Mouse (Mus musculus) heart, adult 2 months (tissue): ENCODE data around the gene P2rx3. TPM values are rescaled to one million over a fixed set of nuclear protein-coding genes. Genes with fewer than 3 reads are reported as not detected.

Experiments used
- DNase-seq, 2 experiments: peaks; one replicate each; pipeline ENCODE4 v3.0.0; 2021
- H3K27ac ChIP-seq: fragments of 200-600 bp; 2 replicates; pipeline ENCODE4 v1.8.1; 2022
- H3K27me3 ChIP-seq: fragments of 200-500 bp; 2 replicates; pipeline ENCODE4 v1.6.1; 2012; ENCODE audit warnings: mild to moderate bottlenecking, low read length, inconsistent platforms, mixed read lengths; ENCODE audit not compliant: control insufficient read depth, insufficient read depth
- H3K36me3 ChIP-seq: fragments of 200-500 bp; 2 replicates; pipeline ENCODE4 v1.6.1; 2012; ENCODE audit warnings: low read length, inconsistent platforms; ENCODE audit not compliant: control insufficient read depth, insufficient read depth
- H3K4me1 ChIP-seq: fragments of 200-500 bp; 2 replicates; pipeline ENCODE4 v1.6.1; 2011; ENCODE audit warnings: low read length; ENCODE audit not compliant: control insufficient read depth, insufficient read depth
- H3K4me3 ChIP-seq: fragments of 200-600 bp; 2 replicates; pipeline ENCODE4 v1.8.1; 2022
- H3K79me2 ChIP-seq: fragments of 200-500 bp; replicated peaks from 2 replicates; pipeline ENCODE4 v1.6.1; 2012; ENCODE audit warnings: mild to moderate bottlenecking, inconsistent platforms, low read length, moderate library complexity, mixed read lengths; ENCODE audit not compliant: control insufficient read depth, insufficient read depth
- H3K9ac ChIP-seq: fragments of 200-500 bp; 2 replicates; pipeline ENCODE4 v1.6.1; 2012; ENCODE audit warnings: low read depth, mild to moderate bottlenecking, control low read depth, inconsistent platforms, low read length, mixed read lengths
- CTCF ChIP-seq: fragments of 200-600 bp; IDR thresholded peaks from 2 replicates; pipeline ENCODE4 v1.8.1; 2022; ENCODE audit warnings: antibody characterized with exemption, mild to moderate bottlenecking, moderate library complexity
- EP300 ChIP-seq: fragments of 200-500 bp; IDR thresholded peaks from 2 replicates; pipeline ENCODE4 v1.6.1; 2011; ENCODE audit warnings: low read depth, low read length, control low read depth; ENCODE audit not compliant: insufficient read depth
- POLR2A ChIP-seq: fragments of 200-500 bp; IDR thresholded peaks from 2 replicates; pipeline ENCODE4 v1.6.1; 2011; ENCODE audit warnings: mild to moderate bottlenecking, low read depth, low read length, control low read depth; ENCODE audit not compliant: insufficient read depth
- WGBS: fragments of 180-500 bp; shearing (Covaris S2); methylation state at CpG from one replicate; pipeline ENCODE4 v1.1.7; 2018; 5-methylcytosine and 5-hydroxymethylcytosine counted together
- intact Hi-C: fragments of 180-260 bp; cut with DNase I; formaldehyde crosslinking; loops from one replicate; pipeline ENCODE4 v1.15.1; 2025
- polyA plus RNA-seq: library from polyadenylated mRNA; depleted of rRNA; stranded (reverse); fragments of >200 nt; gene quantifications from 2 replicates; pipeline ENCODE4 v1.2.3, GENCODE M21; 2012
- total RNA-seq, 2 experiments: library from RNA; stranded (reverse); gene quantifications; 2 replicates each; pipeline ENCODE4 v1.2.3; 2021

P2rx3 gene
- total and polyA plus RNA-seq, 3 experiments = 0.25 to 0.81 (median 0.39) TPM

GRCm38 (mm10) chr2:84962906-84963507, 74.3 kb downstream of the P2rx3 start:
- Histone ChIP-seq H3K4me1 (peaks cover 7% of the 10 kb centered on the region), H3K4me3 (no peak overlapping the region), H3K36me3 (peaks cover 5% of the 10 kb centered on the region), H3K79me2 (no peaks in the 10 kb centered on the region), H3K27ac (no peak overlapping the region), H3K9ac (no peak overlapping the region), H3K27me3 (no peaks in the 10 kb centered on the region)
- 52% methylated on average over 6 of the region's 6 CpGs for WGBS
- intact Hi-C loops = loop anchor here (5.0 kb wide), 1 partner anchor 91 kb away; no protein-coding TSS in a partner anchor
- no peak for TF ChIP-seq CTCF
- no peak for TF ChIP-seq POLR2A
- no peak for TF ChIP-seq EP300
- no peak for DNase-seq

DNA sequence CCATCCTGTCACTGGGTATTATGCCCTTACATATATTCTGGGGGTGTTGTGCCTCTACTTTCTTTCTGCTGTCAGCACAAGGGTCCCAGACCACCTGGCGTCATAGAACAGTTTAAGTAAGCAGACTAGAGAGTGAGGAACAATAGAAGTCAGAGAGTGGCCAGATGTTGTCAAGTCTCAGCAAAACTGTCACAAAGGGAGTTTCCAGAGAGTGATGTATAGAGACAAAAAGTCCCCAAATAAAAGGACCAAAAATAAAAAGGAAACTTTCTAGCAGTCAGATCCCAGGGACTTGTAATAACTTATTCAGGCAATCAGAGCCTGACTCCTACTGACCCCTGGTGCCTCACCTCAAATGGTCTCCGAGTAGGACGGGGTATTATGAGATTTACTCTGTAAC, 75.4 kb downstream of the P2rx3 start:
- WGBS = 80% methylated on average over 3 of the region's 3 CpGs
- Histone ChIP-seq H3K27ac (no peak overlapping the region; the same call in 1 of the 2 replicates), H3K9ac (no peak overlapping the region), H3K4me1 (peaks cover 7% of the 10 kb centered on the region), H3K27me3 (no peaks in the 10 kb centered on the region), H3K36me3 (peaks cover 5% of the 10 kb centered on the region), H3K79me2 (no peaks in the 10 kb centered on the region), H3K4me3 (no peak overlapping the region)
- DNase-seq = no peak
- TF ChIP-seq EP300 = no peak
- no peak for TF ChIP-seq POLR2A
- TF ChIP-seq CTCF = no peak
- intact Hi-C loops = loop anchor here (5.0 kb wide), 1 partner anchor 90 kb away; no protein-coding TSS in a partner anchor

DNA sequence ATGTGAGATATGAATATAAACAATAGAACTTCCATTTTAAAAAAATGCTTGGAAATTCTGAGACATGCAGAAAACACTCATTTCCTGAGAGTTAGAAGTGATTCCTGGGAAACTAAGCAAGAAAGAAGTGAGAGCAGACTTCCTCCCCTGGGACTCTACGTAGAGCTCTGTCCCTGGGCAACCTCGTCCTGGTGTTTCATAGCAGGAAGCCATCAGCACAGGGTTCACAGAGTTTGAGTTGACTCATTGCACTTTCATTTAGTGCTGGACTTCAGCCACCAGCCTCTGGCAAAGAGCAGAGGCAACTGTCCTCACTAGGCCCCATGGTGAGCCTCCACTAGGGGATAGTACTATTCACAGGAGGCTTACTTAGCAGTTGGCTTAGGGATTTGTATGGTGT, 76.0 kb downstream of the P2rx3 start:
- H3K4me1 ChIP-seq = peaks cover 7% of the 10 kb centered on the region
- 20% methylated on average over 2 of the region's 2 CpGs for WGBS
- peak; percentile 71 to 79 for DNase-seq
- no peaks in the 10 kb centered on the region for H3K79me2 ChIP-seq
- no peaks in the 10 kb centered on the region for H3K27me3 ChIP-seq
- peak overlapping the region; percentile 63 for H3K27ac ChIP-seq
- intact Hi-C loops = loop anchor here (5.0 kb wide), 1 partner anchor 89 kb away; no protein-coding TSS in a partner anchor
- no peak overlapping the region for H3K4me3 ChIP-seq
- no peak overlapping the region for H3K9ac ChIP-seq
- peaks cover 5% of the 10 kb centered on the region for H3K36me3 ChIP-seq
- TF ChIP-seq POLR2A = no peak
- TF ChIP-seq CTCF = peak; percentile 55
- peak; percentile 89 for TF ChIP-seq EP300

- H3K27ac ChIP-seq = no peak overlapping the region
- no peak overlapping the region for H3K9ac ChIP-seq
- peaks cover 7% of the 10 kb centered on the region for H3K4me1 ChIP-seq
- TF ChIP-seq CTCF (no peak), EP300 (no peak), POLR2A (peak; percentile 35; the same call in 1 of the 2 replicates)
- intact Hi-C loops = loop anchor here (2.0 to 5.0 kb wide), 2 partner anchors 20 to 71 kb away; partner anchors contain the start of gene Rtn4rl2
- H3K79me2 ChIP-seq = no peaks in the 10 kb centered on the region
- peaks cover 8% of the 10 kb centered on the region for H3K36me3 ChIP-seq
- DNase-seq = peak in 1 of 2 experiments; percentile 18
- no peaks in the 10 kb centered on the region for H3K27me3 ChIP-seq
- H3K4me3 ChIP-seq = no peak overlapping the region
- WGBS = 89% methylated on average over 11 of the region's 11 CpGs
Measured at GRCm38 (mm10) chr2:84958588-84959264, 78.5 kb downstream of the P2rx3 start.

- 51% methylated on average over 5 of the region's 5 CpGs for WGBS
- H3K9ac ChIP-seq = no peak overlapping the region
- no peaks in the 10 kb centered on the region for H3K79me2 ChIP-seq
- intact Hi-C loops = loop anchor here (1.0 to 5.0 kb wide), 2 partner anchors 51 to 69 kb away; partner anchors contain the start of gene Rtn4rl2
- TF ChIP-seq CTCF = peak; percentile 94
- no peak for TF ChIP-seq POLR2A
- 0 out of 2 replicates have a peak, but pooled peaks have one; percentile 20 for TF ChIP-seq EP300
- H3K4me3 ChIP-seq = no peak overlapping the region
- DNase-seq = peak; percentile 66 to 73
- peaks cover 10% of the 10 kb centered on the region; the same call in 1 of the 2 replicates for H3K36me3 ChIP-seq
- H3K4me1 ChIP-seq = peaks cover 3% of the 10 kb centered on the region
- H3K27me3 ChIP-seq = no peaks in the 10 kb centered on the region
- no peak overlapping the region for H3K27ac ChIP-seq
Measured at GRCm38 (mm10) chr2:84956274-84956673, 81.0 kb downstream of the P2rx3 start.

GRCm38 (mm10) chr2:84955435-84955834, 81.8 kb downstream of the P2rx3 start:
- Histone ChIP-seq H3K4me3 (no peak overlapping the region), H3K4me1 (no peaks in the 10 kb centered on the region), H3K9ac (no peak overlapping the region), H3K79me2 (no peaks in the 10 kb centered on the region), H3K27me3 (no peaks in the 10 kb centered on the region), H3K36me3 (peaks cover 12% of the 10 kb centered on the region; the same call in 1 of the 2 replicates), H3K27ac (no peak overlapping the region)
- intact Hi-C loops = loop anchor here (5.0 kb wide), 1 partner anchor 68 kb away; the partner anchor contains the start of gene Rtn4rl2
- WGBS = 87% methylated on average over 9 of the region's 9 CpGs
- TF ChIP-seq EP300 (no peak), POLR2A (no peak), CTCF (no peak)
- no peak for DNase-seq
